Mouse (Mus musculus): ENCODE results near the gene Olig2.
A peak's percentile ranks its signal among the peaks of the same experiment; 100 is the strongest.
"Not testable (repeated sequence)": the region's sequence is repeated elsewhere in the genome, so short reads cannot be mapped to it uniquely, and the experiment has no call there.

The Olig2 gene

DNA sequence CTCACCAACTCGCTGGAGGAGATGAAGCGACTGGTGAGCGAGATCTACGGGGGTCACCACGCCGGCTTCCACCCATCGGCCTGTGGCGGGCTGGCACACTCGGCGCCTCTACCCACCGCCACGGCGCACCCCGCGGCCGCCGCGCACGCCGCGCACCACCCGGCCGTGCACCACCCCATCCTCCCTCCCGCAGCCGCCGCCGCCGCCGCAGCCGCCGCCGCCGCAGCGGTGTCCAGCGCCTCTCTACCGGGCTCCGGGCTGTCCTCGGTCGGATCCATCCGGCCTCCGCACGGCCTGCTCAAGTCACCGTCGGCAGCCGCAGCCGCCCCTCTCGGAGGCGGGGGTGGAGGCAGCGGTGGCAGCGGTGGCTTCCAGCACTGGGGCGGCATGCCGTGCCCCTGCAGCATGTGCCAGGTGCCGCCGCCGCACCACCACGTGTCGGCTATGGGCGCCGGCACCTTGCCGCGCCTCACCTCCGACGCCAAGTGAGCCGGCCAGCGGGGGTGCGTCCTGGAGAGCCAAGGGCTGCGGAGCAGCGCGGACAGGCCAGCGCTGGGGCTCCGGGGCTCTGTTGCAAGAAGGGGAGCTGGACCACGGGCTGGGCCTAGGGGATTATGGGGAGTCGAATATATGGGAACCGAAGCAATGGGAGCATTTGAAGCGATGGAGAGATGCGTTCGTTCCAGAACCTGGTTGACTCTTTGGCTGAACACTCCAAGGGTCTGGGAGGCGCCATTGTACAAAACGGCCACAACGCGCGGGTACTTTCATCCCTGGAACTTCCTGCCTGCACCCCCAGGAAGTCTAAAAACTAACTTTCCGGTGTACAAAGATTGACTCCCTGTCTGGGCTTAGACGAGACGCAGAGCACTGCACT lies 1.9 kb downstream of the Olig2 start:
- no peak for DNase-seq

DNA sequence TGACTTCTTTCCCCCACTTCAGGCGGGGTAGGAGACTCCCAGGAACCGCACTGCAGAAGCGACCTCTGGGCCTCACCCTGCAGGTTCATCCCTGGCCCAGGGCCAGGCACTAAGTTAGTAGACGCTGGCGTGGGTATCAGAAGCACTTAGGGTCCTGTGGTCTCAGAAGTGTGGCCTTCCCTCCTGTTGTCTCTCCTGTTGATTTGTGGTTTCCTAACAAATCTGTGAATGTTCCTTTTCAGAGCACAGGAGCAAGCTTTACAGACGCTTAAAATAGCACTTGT lies 2.4 kb downstream of the Olig2 start:
- peak; percentile 24 for DNase-seq

DNA sequence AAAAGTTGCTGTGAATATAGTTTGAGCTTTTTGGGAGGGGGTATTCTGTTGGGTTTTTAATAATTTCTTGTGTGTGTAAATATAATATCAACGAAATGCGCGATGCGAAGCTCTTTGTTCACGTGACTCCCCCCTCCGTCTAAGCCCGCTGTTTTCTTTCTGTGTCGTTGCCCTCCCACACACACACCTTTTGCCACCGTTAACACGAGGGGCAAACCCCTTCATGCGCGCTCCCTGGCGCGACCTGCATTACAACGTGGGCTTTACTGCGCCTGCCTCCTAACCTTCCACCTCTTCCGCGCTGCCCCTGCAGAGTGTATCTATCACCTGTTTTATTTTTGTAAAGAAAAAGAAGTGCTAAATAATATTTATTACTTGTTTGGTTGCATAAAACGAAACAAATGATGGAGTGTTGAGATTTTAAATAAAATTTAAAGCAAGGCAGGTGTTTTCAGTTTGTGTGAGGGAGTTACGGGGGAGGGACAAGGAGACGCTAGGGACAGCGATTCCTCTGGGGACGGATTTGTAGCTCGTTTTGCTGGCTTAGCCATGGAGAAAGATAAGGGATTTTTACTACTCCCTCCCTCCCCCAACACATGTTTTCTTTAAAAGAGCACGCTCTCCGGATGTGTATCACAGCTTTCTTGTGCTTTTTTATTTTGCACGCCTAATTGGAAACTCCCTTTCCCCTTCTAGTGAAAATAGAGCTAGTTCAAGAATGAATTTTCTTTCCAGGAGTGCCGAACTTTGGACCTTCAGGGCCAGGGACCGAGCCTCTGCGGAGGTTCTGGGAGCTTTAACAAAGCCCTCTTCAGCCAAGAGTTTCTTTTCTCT lies 3.2 kb downstream of the Olig2 start:
- DNase-seq, result no peak

DNA sequence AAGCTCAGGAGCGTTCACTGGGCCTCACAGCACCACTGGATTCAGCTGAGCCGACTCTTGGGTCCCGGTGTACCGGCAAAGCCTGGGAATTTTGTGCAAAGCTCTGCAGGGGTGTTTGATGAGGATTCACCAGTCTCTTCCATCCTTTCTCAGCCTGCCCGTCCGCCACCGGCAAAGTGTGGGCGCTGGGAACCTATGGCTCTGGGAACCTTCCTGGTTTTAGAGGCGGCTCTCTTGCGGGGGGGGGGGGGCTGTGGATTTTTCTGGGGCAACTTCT lies 3.8 kb downstream of the Olig2 start:
- DNase-seq, result no peak

DNA sequence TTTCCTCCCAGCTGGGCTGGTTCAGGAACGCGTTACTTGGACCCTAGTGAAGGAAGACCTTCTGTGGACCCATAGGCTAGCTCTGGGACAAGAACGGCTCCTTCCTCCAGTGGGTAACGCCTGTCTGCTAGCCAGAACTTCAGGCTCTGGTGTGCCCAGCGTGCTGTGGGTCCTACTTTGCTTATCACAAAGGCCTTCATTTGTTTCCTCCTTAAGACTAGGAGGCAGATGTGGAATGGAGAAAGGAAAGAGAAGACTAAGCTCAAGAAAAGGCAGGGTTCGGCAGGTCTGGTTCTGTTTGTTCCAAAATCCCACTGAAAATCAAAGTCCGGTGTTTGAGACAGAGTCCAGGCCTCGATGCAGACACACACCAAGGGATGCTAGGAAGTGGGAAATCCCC lies 4.4 kb downstream of the Olig2 start:
- no peak for DNase-seq

DNA sequence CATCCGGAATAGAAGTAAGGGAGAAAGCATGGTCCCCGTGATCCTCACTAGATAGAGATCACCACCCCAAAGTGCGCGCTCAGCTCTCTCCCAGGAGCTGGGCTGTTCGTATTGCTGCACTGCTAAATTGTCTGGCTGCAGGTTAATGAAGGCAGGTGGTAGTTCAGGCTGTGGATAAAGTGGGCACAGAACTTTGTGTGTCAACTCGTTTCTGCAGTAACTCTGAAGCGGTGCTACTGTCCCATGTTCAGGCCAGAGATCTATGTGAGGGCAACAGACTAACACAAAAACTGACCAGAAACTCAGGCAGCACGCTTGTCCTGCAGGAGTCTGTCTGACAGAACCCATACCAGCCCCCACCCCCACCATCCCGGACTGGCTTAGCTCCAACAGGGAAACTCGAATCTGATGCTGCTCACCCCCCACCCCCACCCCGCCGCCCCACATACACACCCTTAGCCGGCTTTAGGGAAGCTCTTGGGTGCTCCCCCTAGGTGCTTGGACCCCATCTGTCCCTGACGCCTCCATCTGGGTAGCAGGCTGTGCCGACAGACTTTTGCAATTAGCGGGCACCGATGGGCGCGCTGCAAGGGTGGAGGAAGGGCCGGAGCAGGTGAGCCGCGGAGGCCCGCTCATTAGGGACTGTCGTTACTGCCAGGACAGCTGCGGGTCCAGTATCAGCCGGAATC lies 6.7 kb downstream of the Olig2 start:
- no peak for DNase-seq

DNA sequence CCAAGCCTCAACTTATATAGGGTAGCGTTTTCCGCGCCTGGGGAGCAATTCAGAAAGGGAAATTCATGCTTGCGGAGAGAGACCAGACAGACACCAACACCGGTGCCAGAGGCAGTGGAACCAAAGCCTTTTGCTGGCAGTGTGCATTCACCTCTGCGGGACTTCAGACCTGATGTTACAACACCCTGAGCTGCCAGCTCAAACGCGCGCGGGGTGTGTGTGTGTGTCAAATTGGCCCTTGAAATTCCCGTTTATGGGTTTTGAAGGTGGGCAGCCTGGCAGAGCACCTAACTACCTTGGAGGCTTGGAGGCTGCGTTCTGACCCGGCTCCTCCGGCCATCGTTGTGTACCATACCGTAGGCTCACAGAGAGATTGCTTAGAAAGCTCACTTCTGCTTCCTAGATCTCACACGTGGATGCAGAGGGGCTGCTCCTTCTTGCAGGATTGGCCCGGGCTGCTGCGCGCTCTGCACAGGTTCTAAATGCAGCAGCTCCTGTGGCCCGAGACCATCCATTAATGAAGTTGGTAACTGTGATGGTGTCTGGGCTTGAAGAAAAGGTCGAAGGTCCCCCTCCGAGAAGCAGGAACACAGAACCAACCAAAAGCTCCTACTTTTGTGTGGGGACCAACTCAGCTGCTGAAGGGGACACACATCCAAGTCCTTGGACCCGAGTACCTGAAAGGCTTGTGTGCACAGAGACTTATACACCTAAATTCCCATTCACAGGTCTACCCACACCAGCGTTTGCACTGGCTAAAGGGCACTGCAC lies 7.4 kb downstream of the Olig2 start:
- DNase-seq, result no peak

DNA sequence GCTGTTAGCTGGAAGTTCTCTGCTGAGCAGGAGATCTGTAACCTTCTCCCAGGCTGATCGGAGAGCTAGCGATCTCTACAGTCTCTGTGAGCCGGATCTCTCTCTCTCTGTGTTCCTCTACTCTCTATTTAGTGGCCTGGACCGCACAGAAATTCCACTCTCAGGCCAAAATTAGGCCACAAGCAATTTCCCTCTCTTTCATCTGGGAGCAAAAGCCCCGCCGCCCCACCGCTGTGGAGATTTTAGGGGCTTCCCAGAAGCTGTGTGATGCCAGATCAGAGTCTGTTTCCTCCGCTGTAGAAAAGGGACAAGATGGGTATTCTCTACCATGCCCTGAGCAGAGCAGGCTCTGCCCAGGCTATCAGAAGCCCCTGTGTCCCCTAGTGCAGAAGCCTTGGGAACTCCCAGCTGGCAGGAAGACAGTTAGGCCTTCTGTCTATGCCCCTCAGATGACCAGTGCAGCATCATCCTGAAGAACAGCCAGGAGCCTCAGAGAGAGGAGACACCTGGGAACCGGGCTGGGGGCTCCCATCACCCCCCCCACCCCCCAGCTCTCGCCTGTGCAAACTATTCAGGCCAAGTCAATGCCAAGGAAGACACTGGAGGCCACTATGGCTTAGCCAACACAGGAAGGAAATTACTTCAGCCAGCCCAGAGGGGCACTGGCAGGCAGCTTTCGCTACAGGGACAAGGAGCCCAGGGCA lies 8.1 kb downstream of the Olig2 start:
- no peak for DNase-seq

DNA sequence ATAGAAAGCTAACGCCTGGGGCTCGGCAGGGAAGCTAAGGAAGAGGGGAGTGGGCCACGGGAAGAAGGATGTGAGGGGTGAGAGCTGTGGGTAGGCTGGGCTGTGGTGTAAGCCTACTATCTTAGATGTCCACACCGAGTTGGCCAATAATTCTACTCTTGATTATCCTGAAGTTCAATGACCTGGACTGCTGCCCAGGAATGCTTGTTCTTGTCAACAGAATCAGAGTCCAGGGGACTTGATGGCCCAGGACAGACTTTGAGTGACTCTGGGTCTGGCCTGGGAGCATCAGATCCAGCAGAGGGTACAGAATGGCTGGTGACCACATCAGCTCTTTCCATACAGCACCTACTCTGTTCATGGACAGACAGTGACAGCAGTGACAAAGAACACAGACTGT lies 13.8 kb downstream of the Olig2 start:
- DNase-seq, result no peak

DNA sequence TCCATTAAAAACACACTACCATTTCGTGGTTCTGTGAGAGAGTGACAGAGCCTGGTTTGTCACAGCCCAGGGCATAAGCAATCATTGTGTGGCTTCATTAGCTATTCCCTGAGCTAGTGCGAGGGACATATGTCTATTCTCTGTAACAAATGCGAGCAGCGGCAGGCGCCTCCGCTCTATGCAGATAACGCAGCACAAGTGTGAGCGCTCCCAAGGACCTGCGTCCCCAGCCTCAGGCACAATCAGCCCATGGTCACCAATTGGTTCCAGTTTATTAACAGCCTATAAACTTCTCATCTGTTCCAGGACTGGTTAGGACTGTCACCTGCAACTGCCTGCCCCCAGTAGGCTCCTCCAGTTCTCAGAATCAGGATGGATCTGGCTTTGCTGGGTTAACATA lies 21.0 kb downstream of the Olig2 start:
- DNase-seq, result no peak

DNA sequence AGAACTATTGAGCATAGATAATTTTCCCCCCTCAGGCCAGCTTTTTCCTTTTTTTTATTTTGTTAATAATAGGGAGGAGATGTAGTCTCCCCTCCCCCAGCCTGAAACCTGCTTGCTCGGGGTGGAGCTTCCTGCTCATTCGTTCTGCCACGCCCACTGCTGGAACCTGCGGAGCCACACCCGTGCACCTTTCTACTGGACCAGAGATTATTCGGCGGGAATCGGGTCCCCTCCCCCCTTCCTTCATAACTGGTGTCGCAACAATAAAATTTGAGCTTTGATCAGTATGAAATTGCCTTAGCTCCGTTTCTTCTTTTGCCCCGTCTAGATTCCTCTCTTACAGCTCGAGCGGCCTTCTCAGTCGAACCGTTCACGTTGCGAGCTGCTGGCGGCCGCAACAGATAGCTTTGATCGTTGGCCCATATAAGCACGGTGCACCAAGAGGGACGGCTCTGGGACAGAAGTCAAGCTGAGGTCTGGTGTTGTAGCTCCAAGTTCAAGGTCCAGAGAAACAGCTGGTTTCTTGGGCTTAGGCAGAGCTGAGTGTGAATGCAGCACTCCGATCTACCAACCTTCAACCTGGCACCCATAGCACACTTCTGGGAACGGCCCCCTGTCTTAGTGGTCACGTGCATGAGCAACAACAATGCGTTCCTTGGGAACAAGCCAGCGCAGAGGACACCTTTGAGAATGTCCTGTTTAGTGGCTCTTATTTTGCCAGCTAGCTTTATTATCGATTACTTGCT lies 30.3 kb downstream of the Olig2 start:
- not testable (repeated sequence) for DNase-seq

DNA sequence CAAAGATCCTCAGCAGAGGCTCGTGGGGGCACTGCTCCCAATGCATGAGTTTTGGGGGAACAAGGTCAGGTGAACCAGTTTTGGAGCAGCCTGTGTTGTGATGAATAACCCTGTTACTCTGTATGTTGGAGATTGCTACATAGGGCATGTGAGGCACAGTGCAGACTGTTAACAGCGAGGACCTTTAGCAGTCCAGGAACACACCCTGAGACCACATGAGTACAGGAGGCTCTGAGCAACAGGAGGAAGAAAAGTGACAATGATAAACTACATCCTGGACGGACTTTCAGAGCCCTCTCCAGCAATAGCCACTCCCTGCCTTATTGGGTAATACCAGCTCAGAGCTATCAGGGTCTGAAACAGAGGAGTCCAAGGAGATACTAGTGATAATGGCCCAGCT lies 33.7 kb downstream of the Olig2 start:
- no peak for DNase-seq

DNA sequence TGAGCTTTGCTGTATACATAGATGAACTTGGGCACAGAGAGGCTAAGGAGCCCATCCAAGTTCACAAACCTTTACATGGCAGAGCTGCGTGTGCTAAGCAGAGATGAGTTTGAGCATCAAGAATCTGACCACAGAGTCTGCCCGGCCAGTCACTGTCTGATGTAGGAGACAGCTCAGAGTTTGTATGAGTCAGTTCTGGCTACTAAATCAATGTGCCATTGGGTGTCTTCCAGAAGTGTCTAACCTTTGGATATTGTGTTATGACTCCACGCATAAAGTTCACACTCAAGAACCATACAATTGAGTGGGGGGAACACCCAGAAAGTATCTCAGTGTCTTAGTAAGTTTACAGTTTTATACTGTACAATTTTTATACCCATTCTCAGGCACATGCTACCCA lies 35.6 kb downstream of the Olig2 start:
- no peak for DNase-seq

DNA sequence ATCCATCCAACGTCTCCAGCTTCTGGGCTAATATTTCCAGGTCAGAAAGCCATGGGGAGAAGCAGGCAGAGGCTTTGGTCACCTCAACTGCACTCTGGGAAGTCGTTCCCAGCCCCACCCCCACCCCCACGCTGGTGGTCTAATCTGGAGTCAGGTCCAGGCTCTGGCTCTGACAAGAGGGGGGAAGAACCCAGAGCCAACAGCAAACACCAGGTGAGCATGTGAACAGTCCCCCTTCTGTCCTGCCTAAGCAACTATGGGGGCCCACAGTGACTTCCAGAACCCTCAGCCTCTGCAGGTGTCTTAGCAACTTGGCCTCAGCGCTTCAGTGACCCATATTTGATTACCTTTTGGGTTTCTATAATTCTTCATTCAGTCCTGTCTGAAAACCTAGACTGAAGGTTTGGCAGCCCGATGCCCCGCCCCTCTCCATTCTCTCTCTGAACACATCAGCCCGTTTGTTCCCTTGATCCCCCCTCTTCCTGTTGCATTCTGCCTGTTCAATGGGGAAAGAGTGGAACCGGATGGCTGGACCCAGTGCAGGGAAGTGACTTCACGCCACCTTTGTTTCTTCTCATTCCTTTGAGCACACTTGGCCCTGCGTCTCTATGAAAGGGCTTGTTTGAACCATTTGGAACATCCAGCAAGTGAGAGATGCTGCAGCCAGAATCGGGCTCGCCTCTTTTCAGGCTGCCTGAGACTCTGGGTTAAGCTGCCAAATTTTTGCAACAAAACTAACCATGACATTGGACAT lies 37.4 kb downstream of the Olig2 start:
- DNase-seq, result no peak

DNA sequence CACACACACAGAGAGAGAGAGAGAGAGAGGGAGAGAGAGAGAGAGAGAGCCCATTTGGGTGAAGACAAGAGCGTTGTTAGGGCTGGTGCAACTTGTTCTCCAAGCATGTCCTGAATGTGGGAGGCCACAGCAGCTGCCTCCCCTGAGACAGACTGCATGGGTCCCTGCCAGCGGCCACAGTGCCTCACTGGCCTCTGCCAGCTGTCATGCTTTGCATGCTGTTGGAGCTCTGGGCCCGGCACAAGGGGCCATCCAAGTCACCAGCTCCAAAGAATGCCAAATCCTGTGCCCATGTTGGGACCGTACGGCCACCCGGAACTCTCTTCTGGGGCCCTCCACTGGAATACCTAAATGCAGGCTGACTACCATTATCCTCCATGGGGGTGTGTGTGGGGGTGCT lies 40.7 kb downstream of the Olig2 start:
- peak; percentile 69 for DNase-seq

DNA sequence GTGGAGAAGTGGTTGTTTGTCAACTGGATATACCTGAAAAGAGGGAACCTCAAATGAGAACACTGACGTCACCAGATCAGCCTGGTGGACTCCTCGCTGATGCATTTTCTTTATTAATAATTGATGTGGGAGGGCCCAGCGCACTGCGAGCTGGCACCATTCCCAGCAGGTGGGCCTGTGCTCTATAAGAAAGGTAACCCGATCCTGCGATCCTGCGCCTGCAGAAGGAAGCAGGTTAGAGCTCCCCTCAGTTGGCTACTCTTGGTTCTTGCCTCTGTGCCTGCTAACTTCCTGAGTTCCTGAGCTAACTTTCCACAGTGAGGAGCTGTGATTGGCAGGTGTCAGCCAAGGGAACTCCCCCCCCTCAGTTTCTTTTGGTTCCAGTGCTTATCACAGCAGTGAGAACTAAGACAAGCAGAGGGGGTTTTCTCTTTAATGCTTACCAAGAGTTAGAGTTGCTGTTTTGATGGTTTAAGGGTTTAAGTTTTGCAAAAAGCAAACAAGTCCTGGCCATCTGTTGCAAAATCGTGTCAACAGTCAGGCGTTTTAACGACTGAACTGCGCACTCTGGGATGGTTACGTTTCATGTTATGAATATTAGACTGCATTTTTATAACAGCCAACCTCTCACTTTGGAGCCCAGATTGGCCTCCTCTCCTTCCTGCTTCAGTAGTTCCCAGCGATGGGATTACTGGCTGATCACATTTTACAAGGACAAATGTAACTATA lies 43.6 kb downstream of the Olig2 start:
- DNase-seq, result no peak

DNA sequence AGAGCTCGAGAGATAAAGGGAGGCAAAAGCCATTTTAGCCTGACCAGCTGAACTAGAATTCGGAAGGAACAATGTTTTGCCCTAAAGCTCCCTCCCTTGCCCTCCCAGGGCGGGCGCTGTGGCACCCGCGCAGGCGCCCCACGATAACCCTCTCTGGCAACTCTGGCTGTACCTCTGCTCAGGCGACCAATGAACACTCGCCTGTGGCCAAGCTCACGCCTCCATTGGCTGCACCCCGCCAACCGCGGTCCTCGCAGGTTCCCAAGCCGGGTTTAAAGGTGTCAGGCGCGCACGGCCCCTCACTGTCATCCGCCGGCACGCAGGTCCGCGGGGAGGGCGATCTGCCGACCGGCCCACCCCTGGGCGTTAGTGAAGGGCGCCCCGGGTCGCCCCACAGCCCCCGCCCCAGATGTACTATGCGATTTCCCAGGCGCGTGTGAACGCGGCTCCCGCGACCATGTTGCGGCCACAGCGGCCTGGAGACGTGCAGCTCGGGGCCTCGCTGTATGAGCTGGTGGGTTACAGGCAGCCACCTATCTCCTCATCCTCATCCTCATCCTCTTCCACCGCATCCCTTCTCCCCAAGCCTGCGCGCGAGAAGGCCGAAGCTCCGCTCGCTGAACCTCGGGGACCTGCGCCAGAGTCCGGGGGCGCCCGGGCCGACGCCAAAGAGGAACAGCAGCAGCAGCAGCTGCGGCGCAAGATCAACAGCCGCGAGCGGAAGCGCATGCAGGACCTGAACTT lies 44.4 kb downstream of the Olig2 start, which contains the start of gene Olig1:
Olig1 (plus strand) TSS at position 305 of the 744 bp plus-strand sequence.
- DNase-seq, result peak; percentile 61

DNA sequence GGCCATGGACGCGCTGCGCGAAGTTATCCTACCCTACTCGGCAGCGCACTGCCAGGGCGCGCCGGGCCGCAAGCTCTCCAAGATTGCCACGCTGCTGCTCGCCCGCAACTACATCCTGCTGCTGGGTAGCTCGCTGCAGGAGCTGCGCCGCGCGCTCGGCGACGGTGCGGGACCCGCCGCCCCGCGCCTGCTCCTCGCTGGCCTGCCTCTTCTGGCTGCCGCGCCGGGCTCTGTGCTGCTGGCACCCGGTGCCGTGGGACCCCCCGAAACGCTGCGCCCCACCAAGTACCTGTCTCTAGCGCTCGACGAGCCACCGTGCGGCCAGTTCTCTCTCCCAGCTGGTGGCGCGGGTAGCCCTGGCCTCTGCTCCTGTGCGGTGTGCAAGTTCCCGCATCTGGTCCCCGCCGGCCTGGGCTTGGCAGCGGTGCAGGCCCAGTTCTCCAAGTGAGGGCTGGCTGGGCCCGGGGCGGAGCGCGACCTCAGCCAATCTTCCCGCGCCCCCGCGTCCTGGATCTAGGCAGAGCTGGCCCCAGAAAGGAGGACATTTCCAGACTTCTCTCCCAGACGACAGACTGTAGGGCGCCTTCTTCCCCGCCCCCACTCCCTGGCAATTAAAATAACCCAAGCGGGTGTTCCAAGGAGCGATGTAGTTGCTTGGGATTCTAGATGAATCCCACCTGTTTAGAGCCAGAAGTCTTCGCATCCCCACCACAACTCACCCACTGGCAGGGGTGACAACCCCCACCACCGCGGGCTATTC lies 45.1 kb downstream of the Olig2 start:
- peak; percentile 52 for DNase-seq
